Mouse (Mus musculus) left cerebral cortex, postnatal 10 days (tissue): Measurements from ENCODE around the gene Lat. TPM values are rescaled to one million over a fixed set of nuclear protein-coding genes. Genes with fewer than 3 reads are reported as not detected.
A peak's percentile ranks its signal among the peaks of the same experiment; 100 is the strongest.
"Not testable (repeated sequence)": the region's sequence is repeated elsewhere in the genome, so short reads cannot be mapped to it uniquely, and the experiment has no call there.

Experiments used
- DNase-seq, 2 experiments: peaks; one replicate each; pipeline ENCODE4 v3.0.0; 2021 to 2022; ENCODE audit warnings: low spot score in 2 of 2, mixed read lengths in 1 of 2; ENCODE audit errors: extremely low spot score in 1 of 2
- intact Hi-C: fragments of 180-260 bp; cut with DNase I; formaldehyde crosslinking; loops from one replicate; pipeline ENCODE4 v1.15.1; 2025
- total RNA-seq, 2 experiments: library from RNA; stranded (reverse); gene quantifications; 2 replicates each; pipeline ENCODE4 v1.2.3; 2021

Lat gene
- 1 to 10 TPM in 1 of 2 experiments, under 1 TPM in 1; 0.64 to 1.6 TPM for total RNA-seq

- no peak for DNase-seq
- intact Hi-C loops = no loop called here
Measured at GRCm38 (mm10) chr7:126369393-126369792, at the start of gene Lat. TSS of gene Lat (minus strand) at chr7:126369570.

GRCm38 (mm10) chr7:126418496-126418895 lies 49.1 kb upstream of the Lat start:
- DNase-seq = no peak
- intact Hi-C loops = no loop called here

- intact Hi-C loops = no loop called here
- no peak for DNase-seq
Measured at GRCm38 (mm10) chr7:126417606-126418005, 48.2 kb upstream of the Lat start.

GRCm38 (mm10) chr7:126417045-126417444 lies 47.7 kb upstream of the Lat start:
- intact Hi-C loops = no loop called here
- no peak for DNase-seq

- intact Hi-C loops = no loop called here
Measured at GRCm38 (mm10) chr7:126416615-126417014, 47.2 kb upstream of the Lat start.

DNA sequence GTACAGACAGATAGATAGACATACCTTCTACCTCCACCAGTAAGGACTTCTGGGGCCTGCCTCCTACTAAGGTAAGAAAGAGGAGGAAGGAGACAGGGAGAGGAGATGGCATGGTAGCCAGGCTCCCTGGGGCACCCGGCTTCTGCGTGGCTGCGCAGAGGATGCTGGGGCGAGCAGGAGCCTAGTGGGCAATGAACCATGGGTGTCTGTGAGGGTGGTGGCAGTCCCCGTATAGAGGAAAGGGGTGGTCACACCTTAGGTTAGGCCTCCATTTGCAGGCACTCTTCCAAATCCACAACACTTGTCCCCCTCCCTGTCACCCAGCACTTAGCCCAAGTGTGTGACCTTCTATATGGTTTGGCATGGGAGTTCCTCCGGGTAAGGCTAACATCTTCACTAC lies 45.4 kb upstream of the Lat start, which contains the start of gene Cd19:
Gene Cd19, minus strand, starts transcription at position 165 of the 400 bp plus-strand sequence.
- intact Hi-C loops = no loop called here
- no peak for DNase-seq

More at GRCm38 (mm10) chr7:126416615-126417014, 47.2 kb upstream of the Lat start:
- no peak for DNase-seq

GRCm38 (mm10) chr7:126411061-126411460 lies 41.7 kb upstream of the Lat start:
- intact Hi-C loops = no loop called here
- DNase-seq = no peak

DNA sequence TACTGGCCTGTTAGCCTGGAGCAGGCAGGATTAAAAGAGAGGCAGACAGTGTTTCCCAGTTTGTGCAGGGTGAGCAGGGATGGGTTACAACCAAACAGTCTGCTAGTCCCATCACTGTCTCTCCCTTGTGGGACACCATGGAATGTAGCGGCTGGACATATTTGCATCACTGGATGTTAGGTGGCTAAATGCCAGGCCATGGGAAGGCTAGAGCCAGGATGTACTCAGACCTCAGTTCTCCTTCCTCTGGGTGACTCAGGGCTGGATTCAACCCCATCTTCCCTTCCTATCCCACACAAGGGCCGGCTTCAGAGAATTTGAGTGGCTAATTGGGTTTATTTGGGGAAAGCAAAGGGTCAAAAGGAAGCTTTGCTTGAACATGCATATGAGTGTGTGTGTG lies 39.3 kb upstream of the Lat start:
- no peak for DNase-seq
- intact Hi-C loops = no loop called here

DNA sequence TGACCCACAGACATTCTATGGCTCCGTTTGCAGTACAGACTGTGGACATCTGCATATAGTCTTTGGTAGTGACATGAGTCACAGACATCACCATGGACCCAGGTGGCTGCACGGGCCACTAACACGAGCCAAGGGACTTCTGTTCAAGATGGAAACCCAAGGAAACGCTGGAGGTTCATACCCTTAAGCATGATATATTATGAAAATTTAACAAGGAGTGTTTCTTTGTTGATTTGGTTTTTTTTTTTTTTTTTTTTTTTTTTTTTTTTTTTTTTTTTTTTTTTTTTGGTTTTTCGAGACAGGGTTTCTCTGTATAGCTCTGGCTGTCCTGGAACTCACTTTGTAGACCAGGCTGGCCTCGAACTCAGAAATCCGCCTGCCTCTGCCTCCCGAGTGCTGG lies 33.1 kb upstream of the Lat start:
- DNase-seq = not testable (repeated sequence)
- intact Hi-C loops = loop anchor here (5.0 kb wide), 1 partner anchor 115 kb away; no protein-coding TSS in a partner anchor

DNA sequence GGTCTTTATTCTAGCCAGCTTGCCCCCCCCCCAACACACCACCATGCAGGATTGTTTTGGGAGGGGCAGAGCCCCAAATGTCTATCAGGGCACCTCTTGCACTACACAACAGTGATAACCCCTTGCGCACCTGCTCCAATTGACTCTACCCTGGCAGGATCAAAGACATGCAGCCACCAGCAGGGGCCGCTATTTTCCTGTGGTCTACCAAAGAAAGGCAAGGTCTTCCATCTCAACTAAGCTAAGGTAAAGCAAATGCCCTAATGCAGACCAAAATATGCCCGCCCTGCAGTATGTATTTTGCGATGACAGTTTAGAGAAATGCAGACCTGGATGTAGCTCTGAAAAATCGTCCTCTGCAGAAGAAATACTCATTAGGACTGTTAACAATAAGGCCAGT lies 30.2 kb upstream of the Lat start:
- DNase-seq = peak; percentile 51 to 85
- intact Hi-C loops = no loop called here

- intact Hi-C loops = loop anchor here (2.0 kb wide), 1 partner anchor 131 kb away; no protein-coding TSS in a partner anchor
- DNase-seq = no peak
Measured at GRCm38 (mm10) chr7:126397822-126398221, 28.5 kb upstream of the Lat start.

- intact Hi-C loops = loop anchor here (2.0 kb wide), 1 partner anchor 132 kb away; no protein-coding TSS in a partner anchor
- no peak for DNase-seq
Measured at GRCm38 (mm10) chr7:126397221-126397620, 27.9 kb upstream of the Lat start.

DNA sequence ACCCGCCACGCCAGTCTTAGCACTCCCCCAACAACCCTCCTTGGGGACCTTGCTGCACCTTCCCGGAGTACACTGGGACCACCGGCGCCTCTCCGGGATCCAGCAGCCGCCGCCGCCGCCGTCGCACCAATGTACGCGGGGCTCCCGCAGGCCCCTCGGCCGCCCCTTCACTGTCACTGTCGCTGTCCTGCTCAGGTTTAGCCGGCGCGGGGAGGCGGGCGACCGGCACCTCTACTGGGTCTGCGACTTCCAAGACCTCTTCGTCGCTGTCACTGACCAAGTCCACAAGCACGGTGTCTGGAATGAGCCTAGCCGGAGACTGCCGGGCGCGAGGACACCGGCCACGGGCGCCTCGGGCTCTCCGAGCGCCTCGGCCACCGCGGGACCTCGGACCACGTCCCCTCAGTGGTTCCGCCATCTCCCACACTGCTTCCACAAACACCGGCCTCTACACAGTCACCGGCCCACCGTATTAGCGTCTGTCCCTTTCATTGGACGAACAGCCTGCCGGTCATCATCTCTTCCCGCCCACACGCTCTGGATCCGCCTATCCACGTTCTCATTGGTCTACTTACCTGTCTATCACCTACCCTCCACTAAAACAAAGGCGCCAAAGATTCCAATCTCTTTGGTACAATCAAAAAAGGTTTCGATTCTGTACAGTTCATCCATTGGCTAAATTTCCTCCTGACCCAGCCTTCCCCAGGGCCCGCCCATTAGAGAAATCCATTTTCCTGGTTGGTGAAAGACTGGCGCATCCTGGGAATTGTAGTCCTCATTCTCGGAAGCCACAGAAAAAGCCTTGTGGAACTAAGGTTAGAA lies 27.1 kb upstream of the Lat start, which contains the start of gene Nfatc2ip:
Gene Nfatc2ip, minus strand, starts transcription at position 440 of the 822 bp plus-strand sequence.
- intact Hi-C loops = loop anchor here (2.0 kb wide), 1 partner anchor 132 kb away; no protein-coding TSS in a partner anchor
- peak; percentile 92 to 99 for DNase-seq

- intact Hi-C loops, DNase-seq: not testable (repeated sequence)
Measured at GRCm38 (mm10) chr7:126392086-126392884, 22.9 kb upstream of the Lat start.

GRCm38 (mm10) chr7:126388185-126388584 lies 18.8 kb upstream of the Lat start:
- DNase-seq = no peak
- intact Hi-C loops = no loop called here

DNA sequence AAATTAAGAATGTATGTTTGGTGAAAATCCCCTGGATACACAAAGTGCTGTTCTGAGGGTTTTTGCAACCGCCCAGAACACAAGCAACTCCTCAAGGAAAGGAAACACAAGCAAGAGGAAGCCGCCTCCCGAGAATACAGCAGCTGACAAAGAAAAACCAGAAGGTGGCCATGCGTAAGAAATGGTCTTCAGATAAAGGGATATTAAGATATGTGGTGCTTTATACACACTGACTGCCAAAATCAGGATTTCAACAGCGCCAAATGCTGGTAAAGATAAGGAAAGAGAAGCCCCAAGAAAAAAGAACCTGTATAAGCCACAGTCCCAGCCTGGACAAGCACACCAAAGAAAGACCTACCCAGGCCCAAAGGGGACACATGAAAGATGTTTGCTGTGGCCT lies 14.2 kb upstream of the Lat start:
- intact Hi-C loops = no loop called here
- DNase-seq = no peak

DNA sequence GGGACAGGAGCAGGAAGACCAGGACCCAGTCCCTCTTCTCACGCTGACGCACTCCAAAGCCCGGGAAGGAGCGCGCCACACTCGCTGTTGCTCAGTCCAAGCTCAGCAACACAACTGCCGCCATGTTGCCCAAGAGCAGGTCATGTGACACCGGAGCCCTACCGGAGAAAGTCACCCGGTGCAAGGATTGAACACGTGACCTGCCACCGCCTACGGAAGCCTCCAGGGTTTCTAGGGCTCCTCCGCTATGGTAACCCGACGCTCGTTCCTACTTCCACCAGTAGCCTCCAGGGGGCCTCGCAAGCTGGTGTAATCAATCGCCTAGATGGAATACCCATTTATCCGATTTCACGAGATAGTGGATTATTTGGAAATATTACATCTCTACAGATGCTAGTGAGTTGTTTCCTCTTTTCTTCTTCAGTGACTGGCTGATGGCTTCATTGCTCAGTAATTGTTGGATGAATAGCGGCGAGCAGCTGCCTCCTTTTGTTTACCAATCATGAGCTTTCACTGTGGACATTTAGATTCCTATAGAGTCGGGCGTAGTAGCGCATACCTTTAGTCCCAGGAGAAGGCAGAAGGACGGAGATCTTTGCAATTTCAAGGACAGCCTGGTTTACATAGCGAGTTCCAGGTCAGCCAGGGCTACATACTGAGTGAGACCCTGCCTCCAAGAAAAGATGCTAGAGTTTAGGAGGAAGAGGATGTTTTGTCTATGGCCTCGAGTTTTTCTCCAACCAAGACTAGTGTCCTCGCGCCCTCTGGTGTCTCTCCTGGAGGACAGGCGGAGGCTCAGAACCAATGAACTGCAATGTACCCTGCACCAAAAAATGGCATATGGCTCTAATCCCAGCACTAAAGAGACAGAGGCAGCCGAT lies 8.1 kb upstream of the Lat start, which contains the start of gene Spns1:
Gene Spns1, minus strand, starts transcription at position 173 of the 881 bp plus-strand sequence.
- intact Hi-C loops = loop anchor here (1.0 to 5.0 kb wide), 2 partner anchors 54 to 115 kb away; no protein-coding TSS in a partner anchor
- DNase-seq = peak; percentile 97 to 98

- DNase-seq = peak in 1 of 2 experiments; percentile 58
- intact Hi-C loops = loop anchor here (5.0 kb wide), 1 partner anchor 115 kb away; no protein-coding TSS in a partner anchor
Measured at GRCm38 (mm10) chr7:126376903-126377277, 7.5 kb upstream of the Lat start.
